Mouse (Mus musculus) lung, embryonic 14.5 days (tissue): ENCODE results near the gene Aldh4a1. TPM values are rescaled to one million over a fixed set of nuclear protein-coding genes. Genes with fewer than 3 reads are reported as not detected.

Source experiments
- ATAC-seq: fragments of 200-750 bp; cut with Nextera tagmentation; 2 replicates; pipeline ENCODE4 v1.8.0; 2017; ENCODE audit warnings: mild to moderate bottlenecking, moderate TSS enrichment, moderate library complexity; ENCODE audit not compliant: insufficient read depth
- DNase-seq: peaks from one replicate; pipeline ENCODE4 v3.0.0-alpha.2; 2015
- H3K27ac ChIP-seq: fragments of 300-500 bp; sonication (generic); 2 replicates; pipeline ENCODE4 v1.5.1; 2014; ENCODE audit warnings: low read depth, mild to moderate bottlenecking, moderate library complexity
- H3K27me3 ChIP-seq: fragments of 300-500 bp; sonication (generic); 2 replicates; pipeline ENCODE4 v1.6.1; 2014; ENCODE audit warnings: low read length, control low read depth; ENCODE audit not compliant: insufficient read depth
- H3K36me3 ChIP-seq: fragments of 300-500 bp; sonication (generic); 2 replicates; pipeline ENCODE4 v1.6.1; 2014; ENCODE audit warnings: control low read depth; ENCODE audit not compliant: insufficient read depth
- H3K4me1 ChIP-seq: fragments of 300-500 bp; sonication (generic); 2 replicates; pipeline ENCODE4 v1.6.1; 2014; ENCODE audit warnings: antibody characterized with exemption, control low read depth; ENCODE audit not compliant: insufficient read depth
- H3K4me2 ChIP-seq: fragments of 300-500 bp; sonication (generic); 2 replicates; pipeline ENCODE4 v1.6.1; 2014; ENCODE audit warnings: mild to moderate bottlenecking
- H3K4me3 ChIP-seq: fragments of 300-500 bp; sonication (generic); 2 replicates; pipeline ENCODE4 v1.5.1; 2014; ENCODE audit warnings: low read depth, low read length
- H3K9ac ChIP-seq: fragments of 300-500 bp; sonication (generic); 2 replicates; pipeline ENCODE4 v1.6.1; 2014
- H3K9me3 ChIP-seq: fragments of 300-500 bp; sonication (generic); 2 replicates; pipeline ENCODE4 v1.6.1; 2016; ENCODE audit warnings: low read depth, low read length, control low read depth
- CTCF ChIP-seq: IDR thresholded peaks from 2 replicates; pipeline ENCODE4 v1.5.1; 2016; ENCODE audit warnings: antibody characterized with exemption, low read depth
- WGBS: fragments of 180-500 bp; shearing (Covaris S2); extraction: QIAGEN DNeasy Blood & Tissue Kit; methylation state at CpG from one replicate; pipeline ENCODE4 v1.1.7; 2014; 5-methylcytosine and 5-hydroxymethylcytosine counted together
- polyA plus RNA-seq: library from polyadenylated mRNA; unstranded; fragments of >200 nt; fragmentation: Nextera tagmentation; extraction: Ambion mirVana; gene quantifications from 2 replicates; pipeline ENCODE4 v1.2.1, GENCODE M21; 2014

Gene Aldh4a1
- polyA plus RNA-seq, 1 experiment from 2014 or later: 13.8 TPM

DNA sequence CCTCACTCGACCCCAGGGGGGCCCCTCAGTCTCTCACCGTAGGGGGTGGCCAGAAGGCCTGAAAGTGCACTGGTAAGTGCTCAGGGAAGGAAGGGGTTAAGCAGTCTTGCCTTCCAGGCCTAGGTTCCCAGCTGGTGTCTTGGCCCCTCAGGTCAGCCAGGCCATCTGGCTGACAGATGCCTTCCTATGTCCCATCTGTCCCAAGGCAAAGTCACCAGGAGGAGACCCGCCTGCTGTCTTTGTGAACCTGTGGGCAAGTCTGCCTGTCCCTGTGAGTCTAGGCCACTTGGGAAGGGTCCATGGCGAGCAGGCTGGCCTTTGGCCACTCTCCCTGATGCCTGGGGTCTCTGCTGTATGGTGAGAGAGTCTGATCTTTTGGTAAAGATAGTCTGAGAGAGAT lies 32.2 kb upstream of the Aldh4a1 start:
- no peak overlapping the region for H3K4me3 ChIP-seq
- DNase-seq: no peak
- no peaks in the 10 kb centered on the region for H3K9me3 ChIP-seq
- ATAC-seq: no peak
- H3K4me1 ChIP-seq: 0 out of 2 replicates have a peak, but pooled peaks cover 4% of the 10 kb centered on the region
- no peak overlapping the region for H3K27ac ChIP-seq
- no peaks in the 10 kb centered on the region for H3K36me3 ChIP-seq
- WGBS: 52% methylated on average over 4 of the region's 4 CpGs
- no peaks in the 10 kb centered on the region for H3K27me3 ChIP-seq
- TF ChIP-seq CTCF: no peak
- H3K9ac ChIP-seq: no peak overlapping the region
- H3K4me2 ChIP-seq: no peak overlapping the region

DNA sequence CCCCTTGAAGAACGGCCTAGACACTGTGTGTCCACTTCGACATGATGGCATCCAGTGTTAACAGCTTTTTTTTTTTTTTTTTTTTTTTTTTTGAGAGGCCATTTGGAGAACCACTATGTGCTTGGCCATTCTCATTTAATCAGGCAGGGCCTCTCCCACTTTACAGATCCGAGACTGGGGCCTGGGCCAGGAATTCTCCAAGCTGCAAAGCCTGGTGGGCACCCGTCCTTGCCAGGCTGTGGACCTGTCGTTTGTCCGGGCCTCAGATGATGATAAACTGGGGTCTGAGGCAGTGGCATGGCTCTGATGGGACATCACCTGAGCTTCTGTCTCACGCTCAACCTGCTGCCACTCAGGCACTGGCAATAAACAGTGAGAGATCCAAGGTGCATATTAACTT lies 29.8 kb upstream of the Aldh4a1 start:
- H3K27me3 ChIP-seq: no peaks in the 10 kb centered on the region
- no peak overlapping the region for H3K4me3 ChIP-seq
- no peaks in the 10 kb centered on the region for H3K36me3 ChIP-seq
- H3K27ac ChIP-seq: no peak overlapping the region
- no peak overlapping the region for H3K4me2 ChIP-seq
- no peak overlapping the region for H3K9ac ChIP-seq
- ATAC-seq (no peak), DNase-seq (no peak)
- H3K4me1 ChIP-seq: peaks cover 20% of the 10 kb centered on the region
- no peak for TF ChIP-seq CTCF
- no peaks in the 10 kb centered on the region for H3K9me3 ChIP-seq
- 63% methylated on average over 7 of the region's 7 CpGs for WGBS

DNA sequence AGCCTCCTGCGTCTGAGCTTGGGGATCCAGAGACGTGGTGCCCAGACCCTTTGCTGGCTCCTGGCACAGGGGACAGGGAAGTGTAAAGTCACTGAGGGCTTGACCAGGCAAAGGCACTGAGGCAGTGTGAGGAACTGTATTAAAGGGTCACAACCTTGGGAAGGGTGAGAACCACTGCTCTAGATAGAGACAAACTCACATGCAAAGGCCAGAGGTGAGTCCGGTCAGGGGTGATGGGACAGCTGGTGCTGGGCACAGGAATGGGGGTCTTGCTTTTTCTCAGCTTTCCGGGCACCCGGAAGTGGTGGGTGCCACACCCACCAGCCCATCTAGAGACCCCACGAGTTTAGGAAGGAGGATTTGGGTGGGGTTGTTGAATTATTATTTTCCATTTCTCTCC lies 29.3 kb upstream of the Aldh4a1 start:
- no peak for TF ChIP-seq CTCF
- H3K4me2 ChIP-seq: no peak overlapping the region
- H3K4me3 ChIP-seq: no peak overlapping the region
- no peaks in the 10 kb centered on the region for H3K9me3 ChIP-seq
- no peaks in the 10 kb centered on the region for H3K27me3 ChIP-seq
- no peak for DNase-seq
- H3K4me1 ChIP-seq: peaks cover 25% of the 10 kb centered on the region
- H3K36me3 ChIP-seq: no peaks in the 10 kb centered on the region
- H3K27ac ChIP-seq: 0 out of 2 replicates have a peak overlapping the region, but pooled peaks have one; percentile 4
- H3K9ac ChIP-seq: no peak overlapping the region
- 66% methylated on average over 6 of the region's 6 CpGs for WGBS
- no peak for ATAC-seq

DNA sequence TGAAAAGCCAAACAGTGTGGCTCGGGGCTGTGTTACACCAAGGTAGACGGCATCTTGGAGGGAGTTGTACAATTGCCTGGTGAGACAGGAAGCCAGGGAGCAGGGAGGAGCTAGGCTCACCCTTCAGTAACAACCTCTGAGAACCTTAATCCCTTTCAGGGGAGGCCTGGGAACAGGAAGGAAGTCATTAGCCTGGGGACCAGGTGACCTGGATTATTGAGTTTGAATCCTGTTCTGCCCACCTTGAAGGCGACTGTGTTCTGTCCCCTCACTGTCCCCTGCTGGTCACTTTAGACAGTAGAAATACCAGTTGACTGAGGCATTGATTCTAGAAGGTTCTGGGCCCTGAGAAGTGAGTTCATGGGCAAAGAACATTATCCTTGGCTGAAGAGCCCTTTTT lies 28.6 kb upstream of the Aldh4a1 start:
- no peak for ATAC-seq
- Histone ChIP-seq H3K36me3 (no peaks in the 10 kb centered on the region), H3K4me3 (no peak overlapping the region), H3K9me3 (no peaks in the 10 kb centered on the region), H3K4me1 (peaks cover 31% of the 10 kb centered on the region), H3K9ac (no peak overlapping the region), H3K27ac (peak overlapping the region; percentile 6; the same call in 1 of the 2 replicates), H3K4me2 (no peak overlapping the region), H3K27me3 (no peaks in the 10 kb centered on the region)
- TF ChIP-seq CTCF: peak; percentile 49
- DNase-seq: peak; percentile 27
- WGBS: 52% methylated on average over 3 of the region's 3 CpGs

DNA sequence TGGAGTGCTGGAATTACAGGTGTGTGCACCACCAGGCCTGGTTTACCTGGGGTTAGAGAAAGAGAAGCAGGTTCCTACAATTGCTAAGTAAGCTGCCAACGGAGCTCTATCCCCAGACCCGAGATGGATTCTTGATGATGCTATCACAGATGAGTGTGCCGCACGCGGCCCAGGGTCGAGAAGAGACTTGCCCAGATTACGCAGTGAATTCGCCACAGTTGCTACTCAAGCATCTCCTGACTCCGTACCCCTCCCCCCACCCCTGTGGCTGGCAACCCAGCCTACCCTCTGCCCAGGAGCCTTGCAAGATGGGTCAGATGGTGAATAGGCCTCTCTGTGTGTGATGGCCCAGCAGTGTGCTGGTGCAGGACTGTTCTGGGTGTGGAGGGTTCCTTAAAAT lies 26.0 kb upstream of the Aldh4a1 start:
- H3K4me2 ChIP-seq: 0 out of 2 replicates have a peak overlapping the region, but pooled peaks have one; percentile 12
- DNase-seq: no peak
- no peaks in the 10 kb centered on the region for H3K9me3 ChIP-seq
- TF ChIP-seq CTCF: no peak
- H3K4me3 ChIP-seq: no peak overlapping the region
- H3K27ac ChIP-seq: peak overlapping the region; percentile 98
- WGBS: 36% methylated on average over 9 of the region's 9 CpGs
- H3K4me1 ChIP-seq: peaks cover 48% of the 10 kb centered on the region
- ATAC-seq: no peak
- H3K9ac ChIP-seq: 0 out of 2 replicates have a peak overlapping the region, but pooled peaks have one; percentile 3
- H3K27me3 ChIP-seq: no peaks in the 10 kb centered on the region
- H3K36me3 ChIP-seq: no peaks in the 10 kb centered on the region

DNA sequence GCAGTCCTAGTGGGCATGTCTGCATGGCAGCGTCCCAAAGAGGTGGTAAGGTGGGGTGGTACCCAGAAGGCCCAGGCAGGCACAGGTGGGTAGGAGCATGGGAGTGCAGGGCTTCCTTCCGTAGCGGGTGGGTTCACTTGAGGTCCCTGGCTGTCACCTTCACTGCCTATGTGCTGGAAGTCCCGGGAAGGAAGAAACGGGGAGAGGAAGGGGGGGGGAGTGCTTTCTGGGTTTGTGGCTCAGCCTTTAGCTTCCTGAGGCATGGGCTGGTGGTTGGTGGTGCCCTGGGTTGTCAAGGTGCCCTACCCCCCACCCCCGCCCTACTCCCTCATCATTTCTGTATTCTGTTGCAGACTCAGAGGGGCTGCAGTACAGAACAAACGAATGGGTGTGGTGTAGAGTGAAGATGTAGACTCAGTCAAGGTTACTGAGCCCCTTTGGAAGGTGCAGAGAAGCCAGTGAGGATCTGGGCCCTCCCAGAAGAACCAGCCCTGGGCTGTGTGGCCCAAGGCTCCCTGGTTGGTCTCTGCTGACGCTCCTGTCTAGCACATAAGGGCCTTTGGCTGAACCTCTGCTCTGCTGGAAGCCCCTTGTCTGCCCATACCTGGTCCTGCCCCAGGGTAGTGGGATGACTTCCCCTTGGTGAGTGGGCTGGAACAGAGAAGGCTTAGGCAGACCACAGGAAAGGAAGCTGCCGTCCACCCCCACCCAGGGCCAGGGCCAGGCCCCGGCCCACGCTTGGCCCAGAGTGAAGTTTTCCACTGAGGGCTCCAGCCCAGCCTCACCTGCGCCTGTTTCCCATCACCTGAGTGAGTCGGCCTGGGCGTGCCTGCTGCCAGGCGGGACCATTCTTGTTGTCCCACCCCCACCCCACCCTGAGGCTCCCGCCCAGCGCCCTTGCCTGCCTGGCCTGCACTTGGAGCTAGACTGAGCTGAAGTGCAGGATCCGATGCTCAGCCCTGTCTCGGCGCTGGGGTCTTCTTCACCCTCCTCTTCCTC lies 25.1 kb upstream of the Aldh4a1 start:
- peak overlapping the region; percentile 18 for H3K9ac ChIP-seq
- no peaks in the 10 kb centered on the region for H3K27me3 ChIP-seq
- DNase-seq (no peak), ATAC-seq (no peak; the same call in 1 of the 2 replicates)
- WGBS: 41% methylated on average over 20 of the region's 20 CpGs
- peak overlapping the region; percentile 98 for H3K27ac ChIP-seq
- H3K4me1 ChIP-seq: peaks cover 57% of the 10 kb centered on the region
- H3K4me3 ChIP-seq: no peak overlapping the region
- no peak for TF ChIP-seq CTCF
- H3K4me2 ChIP-seq: peak overlapping the region; percentile 56
- no peaks in the 10 kb centered on the region for H3K36me3 ChIP-seq
- no peaks in the 10 kb centered on the region for H3K9me3 ChIP-seq

DNA sequence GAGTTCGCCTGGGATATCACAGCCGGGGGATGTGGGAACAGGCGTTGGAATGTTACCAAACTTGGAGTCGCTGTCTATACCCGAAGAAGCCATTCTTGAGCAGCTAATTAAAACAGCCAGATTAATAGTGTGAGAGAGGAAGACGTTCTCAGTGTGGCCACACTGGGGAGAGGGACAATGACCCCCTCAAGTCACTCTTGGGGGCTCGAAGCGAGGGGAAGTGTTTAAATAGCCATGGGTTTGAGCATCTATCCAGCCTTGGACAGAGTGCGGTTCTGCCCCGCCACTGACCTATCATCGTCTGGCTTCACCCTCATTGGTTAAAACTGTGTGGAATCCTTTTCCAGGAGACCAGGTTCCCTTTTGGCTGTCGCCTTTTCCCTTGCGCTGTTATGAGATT lies 24.3 kb upstream of the Aldh4a1 start:
- Histone ChIP-seq H3K4me1 (peaks cover 62% of the 10 kb centered on the region), H3K4me3 (peak overlapping the region; percentile 1; the same call in 1 of the 2 replicates), H3K27me3 (no peaks in the 10 kb centered on the region), H3K27ac (peak overlapping the region; percentile 98), H3K9ac (peak overlapping the region; percentile 18), H3K9me3 (no peaks in the 10 kb centered on the region), H3K4me2 (peak overlapping the region; percentile 56), H3K36me3 (no peaks in the 10 kb centered on the region)
- TF ChIP-seq CTCF: no peak
- 7% methylated on average over 13 of the region's 13 CpGs for WGBS
- DNase-seq (peak; percentile 78), ATAC-seq (peak; percentile 18; the same call in 1 of the 2 replicates)
